Mouse (Mus musculus): ENCODE measurements around the gene Mcts1.

Gene Mcts1

GRCm38 (mm10) chrX:38600177-38600994, at the start of gene Mcts1:
TSS of gene Mcts1 (plus strand) at chrX:38600578.
- peak; percentile 91 for ATAC-seq (ENCODE audit: insufficient number of reproducible peaks, low FRiP score, low TSS enrichment)

GRCm38 (mm10) chrX:38553255-38553654, 47.1 kb upstream of the Mcts1 start:
- no peak for ATAC-seq (ENCODE audit: insufficient number of reproducible peaks, low FRiP score, low TSS enrichment)

- ATAC-seq (ENCODE audit: insufficient number of reproducible peaks, low FRiP score, low TSS enrichment): peak; percentile 32; the same call in 1 of the 2 replicates
Measured at GRCm38 (mm10) chrX:38563941-38564541, 36.3 kb upstream of the Mcts1 start.

- peak; percentile 95 for ATAC-seq (ENCODE audit: insufficient number of reproducible peaks, low FRiP score, low TSS enrichment)
Measured at GRCm38 (mm10) chrX:38564542-38565175, 35.7 kb upstream of the Mcts1 start.

GRCm38 (mm10) chrX:38565176-38565542, 35.2 kb upstream of the Mcts1 start:
- ATAC-seq (ENCODE audit: insufficient number of reproducible peaks, low FRiP score, low TSS enrichment): peak; percentile 31; the same call in 1 of the 2 replicates

GRCm38 (mm10) chrX:38566521-38567205, 33.7 kb upstream of the Mcts1 start:
- ATAC-seq (ENCODE audit: insufficient number of reproducible peaks, low FRiP score, low TSS enrichment): no peak

GRCm38 (mm10) chrX:38576078-38576477, 24.3 kb upstream of the Mcts1 start, which contains the start of gene Cul4b:
TSS of gene Cul4b (minus strand) at chrX:38576196.
- no peak for ATAC-seq (ENCODE audit: insufficient number of reproducible peaks, low FRiP score, low TSS enrichment)

- no peak for ATAC-seq (ENCODE audit: insufficient number of reproducible peaks, low FRiP score, low TSS enrichment)
Measured at GRCm38 (mm10) chrX:38581140-38581539, 19.2 kb upstream of the Mcts1 start.

GRCm38 (mm10) chrX:38583261-38583660, 17.1 kb upstream of the Mcts1 start:
- ATAC-seq (ENCODE audit: insufficient number of reproducible peaks, low FRiP score, low TSS enrichment): no peak

GRCm38 (mm10) chrX:38589827-38590226, 10.6 kb upstream of the Mcts1 start:
- no peak for ATAC-seq (ENCODE audit: insufficient number of reproducible peaks, low FRiP score, low TSS enrichment)

- no peak for ATAC-seq (ENCODE audit: insufficient number of reproducible peaks, low FRiP score, low TSS enrichment)
Measured at GRCm38 (mm10) chrX:38591749-38592148, 8.6 kb upstream of the Mcts1 start.

GRCm38 (mm10) chrX:38593180-38593889, 7.0 kb upstream of the Mcts1 start:
- no peak for ATAC-seq (ENCODE audit: insufficient number of reproducible peaks, low FRiP score, low TSS enrichment)

- ATAC-seq (ENCODE audit: insufficient number of reproducible peaks, low FRiP score, low TSS enrichment): peak; percentile 66
Measured at GRCm38 (mm10) chrX:38600995-38601369, 604 bp downstream of the Mcts1 start.

GRCm38 (mm10) chrX:38634801-38635637, 34.6 kb downstream of the Mcts1 start, which contains the start of gene C1galt1c1:
TSS of gene C1galt1c1 (minus strand) at chrX:38635087.
- ATAC-seq (ENCODE audit: insufficient number of reproducible peaks, low FRiP score, low TSS enrichment): peak; percentile 95

GRCm38 (mm10) chrX:38635638-38635931, 35.2 kb downstream of the Mcts1 start:
- no peak; the same call in 1 of the 2 replicates for ATAC-seq (ENCODE audit: insufficient number of reproducible peaks, low FRiP score, low TSS enrichment)

GRCm38 (mm10) chrX:38641435-38641834, 41.1 kb downstream of the Mcts1 start:
- ATAC-seq (ENCODE audit: insufficient number of reproducible peaks, low FRiP score, low TSS enrichment): no peak

GRCm38 (mm10) chrX:38642183-38642582, 41.8 kb downstream of the Mcts1 start:
- no peak for ATAC-seq (ENCODE audit: insufficient number of reproducible peaks, low FRiP score, low TSS enrichment)

GRCm38 (mm10) chrX:38650404-38651039, 50.1 kb downstream of the Mcts1 start:
- no peak for ATAC-seq (ENCODE audit: insufficient number of reproducible peaks, low FRiP score, low TSS enrichment)

GRCm38 (mm10) chrX:38651167-38651566, 50.8 kb downstream of the Mcts1 start:
- ATAC-seq (ENCODE audit: insufficient number of reproducible peaks, low FRiP score, low TSS enrichment): no peak

Measured in cerebellum, adult (tissue).